Mouse (Mus musculus) layer of hippocampus, adult 2 months (tissue): ENCODE measurements around the gene Znfx1. TPM values are rescaled to one million over a fixed set of nuclear protein-coding genes. Genes with fewer than 3 reads are reported as not detected.

Experiments
- DNase-seq, 2 experiments: peaks; one replicate each; pipeline ENCODE4 v3.0.0; 2022; ENCODE audit warnings: low spot score in 2 of 2
- H3K27ac ChIP-seq: fragments of 200-600 bp; 2 replicates; pipeline ENCODE4 v1.8.1; 2022
- H3K4me3 ChIP-seq: fragments of 200-600 bp; 2 replicates; pipeline ENCODE4 v1.8.1; 2022; ENCODE audit warnings: mild to moderate bottlenecking
- CTCF ChIP-seq: fragments of 200-600 bp; conservative IDR thresholded peaks from 2 replicates; pipeline ENCODE4 v1.8.1; 2022; ENCODE audit warnings: antibody characterized with exemption, mild to moderate bottlenecking, moderate library complexity
- total RNA-seq, 2 experiments: library from RNA; stranded (reverse); gene quantifications; 2 replicates each; pipeline ENCODE4 v1.2.3; 2021

Gene Znfx1
- total RNA-seq, 2 experiments from 2014 or later: 38.5 to 45.6 TPM

DNA sequence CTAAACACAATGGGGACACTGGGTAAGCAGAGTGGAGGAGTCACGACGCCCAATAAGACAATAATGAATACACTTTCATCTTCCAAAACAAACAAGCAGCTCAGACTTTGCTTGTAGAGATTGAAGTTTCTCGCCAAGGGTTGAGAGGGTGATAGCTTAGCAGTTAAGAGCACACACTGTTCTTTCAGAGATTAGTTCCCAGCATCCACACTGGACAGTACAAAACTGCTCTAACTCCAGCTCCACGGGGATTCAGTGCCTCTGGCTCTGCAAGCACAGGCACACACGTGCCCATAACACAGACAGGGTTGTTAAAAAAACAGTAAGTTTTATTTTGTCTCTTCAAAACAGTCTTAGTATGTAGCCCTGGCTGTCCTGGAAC is 5.9 kb downstream of the Znfx1 start:
- no peak for DNase-seq
- TF ChIP-seq CTCF: no peak
- no peak overlapping the region for H3K27ac ChIP-seq
- no peak overlapping the region for H3K4me3 ChIP-seq

DNA sequence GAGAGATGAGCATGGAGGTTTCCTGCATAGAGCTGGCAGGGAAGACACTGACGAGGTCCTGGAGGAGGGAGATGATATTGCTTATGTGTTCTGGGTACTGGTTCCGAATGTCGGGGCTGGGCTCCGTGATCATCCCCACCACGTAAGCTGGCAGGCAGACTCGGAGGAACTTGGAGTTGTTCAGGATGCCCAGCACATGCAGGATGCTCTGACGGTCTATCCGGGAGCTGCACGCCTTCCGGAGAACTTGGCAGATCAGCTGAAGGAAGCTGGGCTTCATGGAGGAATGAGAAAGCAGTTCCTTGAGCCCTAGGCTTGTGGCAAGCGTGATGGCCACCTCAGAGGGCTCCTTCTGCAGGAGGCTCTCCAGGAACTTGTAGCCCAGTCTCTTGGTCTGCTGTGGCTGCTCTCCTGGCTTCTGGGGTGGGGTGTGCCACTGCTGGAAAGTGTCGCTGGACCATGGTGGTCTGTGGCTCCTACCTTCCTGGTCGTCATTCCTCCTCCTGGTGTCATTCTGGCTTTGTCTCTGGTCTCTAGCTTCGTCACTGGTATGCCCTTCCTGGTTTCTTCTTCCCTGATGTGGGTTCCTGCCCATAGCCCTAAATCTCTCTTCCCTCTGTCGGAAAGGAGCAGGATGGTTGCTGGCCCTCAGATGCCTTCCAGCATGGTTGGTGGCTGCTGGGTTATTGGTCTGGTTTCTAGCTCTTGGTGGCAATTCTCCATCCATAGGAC is 6.4 kb downstream of the Znfx1 start:
- Histone ChIP-seq H3K4me3 (no peak overlapping the region), H3K27ac (no peak overlapping the region)
- no peak for TF ChIP-seq CTCF
- DNase-seq: no peak

GRCm38 (mm10) chr2:167055386-167055785 is 7.4 kb downstream of the Znfx1 start:
- no peak for TF ChIP-seq CTCF

DNA sequence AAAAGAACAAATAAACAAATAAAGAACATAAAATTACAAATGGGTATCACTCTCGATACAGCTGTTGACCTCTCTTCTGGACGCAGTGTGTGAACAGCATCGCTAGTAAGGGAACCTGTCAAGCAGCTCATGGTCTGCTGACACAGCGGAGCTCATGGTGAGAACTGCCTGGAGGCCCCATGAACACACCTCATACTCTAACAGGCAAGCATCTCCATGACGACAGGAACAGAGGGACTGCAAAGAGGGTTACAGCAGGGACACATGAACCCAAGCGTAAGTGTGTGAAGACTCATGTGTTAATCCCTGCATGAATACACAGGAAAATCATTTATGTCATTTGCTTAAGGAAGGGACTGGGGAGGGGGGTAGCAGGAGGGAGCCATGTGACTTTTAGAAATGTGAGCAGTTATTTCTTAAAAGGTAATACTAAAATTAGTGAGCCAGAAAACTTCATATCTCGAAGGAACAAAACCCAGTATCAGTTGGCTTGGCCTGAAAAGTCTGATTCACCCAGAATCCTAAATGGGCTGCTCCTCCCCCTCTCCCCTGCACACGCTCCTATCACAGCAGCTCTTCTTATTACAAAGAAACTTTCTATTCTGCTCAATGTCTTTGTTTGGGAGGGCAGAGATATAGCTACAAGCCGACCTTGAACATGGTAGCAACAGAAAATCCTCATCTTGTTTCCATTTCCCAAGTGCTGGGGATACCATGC is 9.5 kb downstream of the Znfx1 start:
- Histone ChIP-seq H3K27ac (no peak overlapping the region), H3K4me3 (no peak overlapping the region)
- TF ChIP-seq CTCF: no peak
- no peak for DNase-seq

More at GRCm38 (mm10) chr2:167055386-167055785, 7.4 kb downstream of the Znfx1 start:
- no peak for DNase-seq
- Histone ChIP-seq H3K4me3 (no peak overlapping the region), H3K27ac (peak overlapping the region; percentile 24; the same call in 1 of the 2 replicates)

GRCm38 (mm10) chr2:167048698-167049358 is 14.0 kb downstream of the Znfx1 start:
- no peak overlapping the region for H3K27ac ChIP-seq
- TF ChIP-seq CTCF: no peak
- DNase-seq: no peak

GRCm38 (mm10) chr2:167048223-167048622 is 14.6 kb downstream of the Znfx1 start:
- no peak for TF ChIP-seq CTCF
- DNase-seq: no peak
- Histone ChIP-seq H3K4me3 (no peak overlapping the region), H3K27ac (no peak overlapping the region)

More at GRCm38 (mm10) chr2:167048698-167049358, 14.0 kb downstream of the Znfx1 start:
- no peak overlapping the region for H3K4me3 ChIP-seq

- no peak for TF ChIP-seq CTCF
- Histone ChIP-seq H3K27ac (no peak overlapping the region), H3K4me3 (no peak overlapping the region)
- no peak for DNase-seq
Measured at GRCm38 (mm10) chr2:167043400-167044121, 19.3 kb downstream of the Znfx1 start.

DNA sequence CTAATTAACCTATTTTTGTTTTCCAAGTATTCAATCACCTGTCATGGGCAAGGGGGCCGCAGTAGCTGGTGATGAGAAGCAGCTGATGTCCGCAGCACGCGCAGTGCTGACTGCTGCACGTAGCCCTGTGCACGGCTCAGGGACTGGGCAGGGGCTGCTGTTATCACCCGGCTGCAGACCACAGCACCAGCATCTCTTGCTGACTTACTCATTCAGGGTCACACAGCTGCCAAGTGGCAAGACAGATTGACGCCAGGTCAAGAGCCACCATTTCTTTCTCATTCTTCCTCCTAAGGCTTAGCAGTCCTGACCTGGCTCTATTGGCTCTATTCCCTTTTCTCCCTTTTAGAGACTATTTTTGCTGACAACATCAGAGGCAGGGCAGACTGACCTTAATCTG is 23.4 kb downstream of the Znfx1 start:
- H3K27ac ChIP-seq: no peak overlapping the region
- no peak overlapping the region for H3K4me3 ChIP-seq
- no peak for TF ChIP-seq CTCF
- no peak for DNase-seq

- no peak for TF ChIP-seq CTCF
- Histone ChIP-seq H3K27ac (no peak overlapping the region), H3K4me3 (no peak overlapping the region)
- DNase-seq: no peak
Measured at GRCm38 (mm10) chr2:167038716-167039115, 24.1 kb downstream of the Znfx1 start.

DNA sequence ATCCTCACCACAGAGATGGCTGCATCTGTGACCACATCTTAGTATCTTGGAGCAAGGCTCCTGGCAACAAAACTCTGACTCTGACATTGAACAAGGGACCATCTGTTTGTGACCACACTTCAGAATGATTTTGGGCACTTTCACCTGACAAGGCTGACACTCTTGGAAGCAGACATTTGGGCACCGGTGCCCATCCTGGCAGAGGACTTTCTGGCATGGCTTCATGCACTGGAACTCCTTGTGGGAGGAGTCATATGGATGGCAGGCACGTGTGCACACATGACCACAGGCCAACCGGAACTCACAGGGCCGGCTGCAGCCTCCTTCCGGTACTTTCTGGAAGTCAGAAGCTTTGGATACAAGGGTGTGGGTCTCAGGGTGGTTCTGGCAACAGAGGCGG is 24.5 kb downstream of the Znfx1 start:
- no peak for DNase-seq
- no peak overlapping the region for H3K4me3 ChIP-seq
- no peak for TF ChIP-seq CTCF
- no peak overlapping the region for H3K27ac ChIP-seq

GRCm38 (mm10) chr2:167037710-167038109 is 25.1 kb downstream of the Znfx1 start:
- no peak for TF ChIP-seq CTCF
- H3K27ac ChIP-seq: no peak overlapping the region
- H3K4me3 ChIP-seq: no peak overlapping the region
- DNase-seq: no peak

DNA sequence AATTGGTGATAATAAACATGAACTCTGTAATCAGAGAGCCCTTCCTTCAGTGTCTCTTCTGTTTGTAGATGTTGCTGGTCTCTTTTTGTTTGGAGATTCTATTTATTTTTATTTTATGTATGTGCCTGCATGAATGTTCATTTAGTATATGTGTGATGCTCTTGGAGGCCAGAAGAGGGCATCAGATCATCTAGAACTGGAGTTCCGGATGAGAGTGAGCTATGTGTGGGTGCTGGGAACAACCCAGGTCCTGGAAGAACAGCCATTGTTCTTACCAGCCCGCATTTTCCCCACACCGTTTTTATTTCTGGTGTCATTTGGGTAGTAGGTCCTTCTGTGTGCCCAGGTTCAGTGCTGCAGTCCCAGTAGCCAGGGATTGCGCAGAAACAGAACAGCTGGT is 32.3 kb downstream of the Znfx1 start:
- Histone ChIP-seq H3K4me3 (no peak overlapping the region), H3K27ac (no peak overlapping the region)
- peak; percentile 56 for TF ChIP-seq CTCF
- no peak for DNase-seq

GRCm38 (mm10) chr2:167028553-167028952 is 34.3 kb downstream of the Znfx1 start:
- no peak overlapping the region for H3K4me3 ChIP-seq
- no peak for DNase-seq
- TF ChIP-seq CTCF: no peak

More at GRCm38 (mm10) chr2:167028553-167028952, 34.3 kb downstream of the Znfx1 start:
- H3K27ac ChIP-seq: no peak overlapping the region
